ENCODE assay signal across 26 mouse cellular contexts in the genomic region with DNA sequence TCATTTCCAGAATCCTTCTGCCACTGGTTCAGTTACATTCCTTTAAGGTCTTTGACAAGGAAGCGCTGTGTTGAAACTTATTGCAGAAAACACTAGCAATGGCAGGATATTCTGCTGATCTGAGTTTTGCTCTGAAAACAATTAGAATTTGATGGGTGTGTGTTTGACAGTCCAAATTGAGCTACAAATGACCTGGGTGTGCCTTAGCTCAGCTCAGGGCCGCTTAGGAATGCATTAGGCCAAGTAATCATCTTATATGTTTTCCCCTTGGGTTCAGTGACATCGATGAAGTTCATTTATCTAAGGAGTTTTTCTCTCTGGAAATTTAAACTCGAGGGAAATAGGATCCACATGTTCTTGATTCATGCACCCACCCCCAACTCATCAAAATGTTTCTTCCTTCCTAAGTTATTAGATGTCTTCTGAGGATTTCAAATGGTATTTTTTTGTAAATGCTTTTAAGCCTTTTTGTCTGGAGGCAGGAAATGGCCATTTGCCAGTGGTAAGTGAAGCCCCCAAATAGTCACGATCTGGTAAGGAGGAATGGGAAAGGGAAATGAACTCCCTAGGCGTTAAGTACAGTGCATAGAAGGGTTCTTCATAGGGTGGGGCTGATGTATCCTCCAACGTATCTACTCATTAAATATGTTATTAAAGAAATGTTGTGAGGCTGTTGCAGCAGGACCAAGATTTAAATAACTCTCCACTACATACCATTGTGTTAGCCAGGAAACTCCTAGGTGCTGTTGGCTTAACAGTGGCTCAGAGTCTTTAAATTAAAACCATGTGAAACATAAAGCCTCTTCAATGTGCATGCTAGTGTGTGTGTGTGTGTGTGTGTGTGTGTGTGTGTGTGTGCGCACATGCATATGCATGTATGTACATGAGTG.
DNase-seq lines count a peak whose midpoint lies in the region; ATAC-seq and TF ChIP-seq lines count a peak whose summit lies in the region.
"Had no signal": no experiment of that assay in that cellular context is flagged by ENCODE, and none has a peak within 500 bp of the region (broad histone marks: within the 10 kb centered on the region; RNA-seq: fewer than 3 reads in every experiment).

No protein-coding gene starts in this region.

- peak; percentile 30 for DNase-seq in lung, embryonic 14.5 days
- no peak for DNase-seq in lung, adult 18-20 months
- peak; percentile 21 for DNase-seq in limb, embryonic 11.5 days (ENCODE audit: low spot score)
- DNase-seq in thymus, postnatal 25 days: no peak
- no peak for DNase-seq in hindbrain, embryonic 10.5 days (ENCODE audit: low spot score)
- DNase-seq in frontal cortex, postnatal 14 days (ENCODE audit: low spot score in 2 of 2): no peak
- DNase-seq: adrenal gland, postnatal 36 days; cerebellum, adult 18-20 months; cerebellum, postnatal 14 days; gastrocnemius, postnatal 25 days; heart, adult 2 months; heart, postnatal 4 days; kidney, adult 8-10 months; kidney, postnatal 4 days; liver, postnatal 0 days; retina, postnatal 1 day; right cerebral cortex, postnatal 25 days; spleen, adult 18-20 months had no signal

- no peaks in the 10 kb centered on the region for H3K9me3 ChIP-seq in lung, embryonic 14.5 days (ENCODE audit: low read depth, low read length)
- H3K9me3 ChIP-seq in embryonic facial prominence, embryonic 12.5 days: no peaks in the 10 kb centered on the region
- no peaks in the 10 kb centered on the region for H3K9me3 ChIP-seq in limb, embryonic 11.5 days (ENCODE audit: control insufficient read depth, low read length)
- H3K9me3 ChIP-seq in hindbrain, embryonic 10.5 days: no peaks in the 10 kb centered on the region
- H3K9me3 ChIP-seq: embryonic facial prominence, embryonic 15.5 days; forebrain, embryonic 15.5 days; hindbrain, embryonic 15.5 days; intestine, embryonic 15.5 days; midbrain, embryonic 15.5 days; neural tube, embryonic 13.5 days had no signal

- H3K36me3 ChIP-seq in lung, embryonic 14.5 days (ENCODE audit: insufficient read depth): no peaks in the 10 kb centered on the region
- H3K36me3 ChIP-seq in embryonic facial prominence, embryonic 12.5 days: no peaks in the 10 kb centered on the region
- no peaks in the 10 kb centered on the region for H3K36me3 ChIP-seq in limb, embryonic 11.5 days (ENCODE audit: control insufficient read depth, insufficient read depth, low read length)
- no peaks in the 10 kb centered on the region for H3K36me3 ChIP-seq in hindbrain, embryonic 10.5 days
- H3K36me3 ChIP-seq: embryonic facial prominence, embryonic 15.5 days; forebrain, embryonic 15.5 days; hindbrain, embryonic 15.5 days; intestine, embryonic 15.5 days; midbrain, embryonic 15.5 days; neural tube, embryonic 13.5 days had no signal

- H3K9ac ChIP-seq in lung, embryonic 14.5 days: no peak overlapping the region
- H3K9ac ChIP-seq in embryonic facial prominence, embryonic 12.5 days: no peak overlapping the region
- H3K9ac ChIP-seq in limb, embryonic 11.5 days (ENCODE audit: low read length): no peak overlapping the region
- H3K9ac ChIP-seq: embryonic facial prominence, embryonic 15.5 days; forebrain, embryonic 15.5 days; hindbrain, embryonic 15.5 days; intestine, embryonic 15.5 days; liver, postnatal 0 days; midbrain, embryonic 15.5 days; neural tube, embryonic 13.5 days had no signal

- ATAC-seq in lung, embryonic 14.5 days (ENCODE audit: insufficient read depth): no peak
- ATAC-seq in embryonic facial prominence, embryonic 12.5 days (ENCODE audit: insufficient number of reproducible peaks, insufficient read depth, low FRiP score, low TSS enrichment): peak; percentile 64; the same call in 1 of the 2 replicates
- ATAC-seq in limb, embryonic 11.5 days (ENCODE audit: insufficient number of reproducible peaks, low FRiP score, low TSS enrichment, low read depth): no peak
- ATAC-seq: forebrain, embryonic 15.5 days; intestine, embryonic 15.5 days; liver, postnatal 0 days; midbrain, embryonic 15.5 days had no signal

- no peak overlapping the region for H3K27ac ChIP-seq in lung, embryonic 14.5 days (ENCODE audit: low read depth)
- H3K27ac ChIP-seq in embryonic facial prominence, embryonic 12.5 days: peak overlapping the region; percentile 18; the same call in 1 of the 2 replicates
- no peak overlapping the region for H3K27ac ChIP-seq in limb, embryonic 11.5 days (replicated peaks; ENCODE audit: low read depth, low read length)
- H3K27ac ChIP-seq in hindbrain, embryonic 10.5 days: no peak overlapping the region
- H3K27ac ChIP-seq: embryonic facial prominence, embryonic 15.5 days; forebrain, embryonic 15.5 days; heart, adult 2 months; hindbrain, embryonic 15.5 days; intestine, embryonic 15.5 days; midbrain, embryonic 15.5 days; neural tube, embryonic 13.5 days had no signal

- H3K27me3 ChIP-seq in lung, embryonic 14.5 days (ENCODE audit: insufficient read depth, low read length): no peaks in the 10 kb centered on the region
- no peaks in the 10 kb centered on the region for H3K27me3 ChIP-seq in embryonic facial prominence, embryonic 12.5 days
- no peaks in the 10 kb centered on the region for H3K27me3 ChIP-seq in limb, embryonic 11.5 days (ENCODE audit: control insufficient read depth, insufficient read depth, low read length)
- H3K27me3 ChIP-seq in hindbrain, embryonic 10.5 days (ENCODE audit: insufficient read depth, poor library complexity, severe bottlenecking): no peaks in the 10 kb centered on the region
- H3K27me3 ChIP-seq: embryonic facial prominence, embryonic 15.5 days; forebrain, embryonic 15.5 days; hindbrain, embryonic 15.5 days; intestine, embryonic 15.5 days; midbrain, embryonic 15.5 days; neural tube, embryonic 13.5 days had no signal

- WGBS in lung, embryonic 14.5 days: 30% methylated on average over 8 of the region's 8 CpGs
- 25% methylated on average over 8 of the region's 8 CpGs for WGBS in embryonic facial prominence, embryonic 12.5 days
- 33% methylated on average over 8 of the region's 8 CpGs for WGBS in limb, embryonic 11.5 days
- WGBS in hindbrain, embryonic 10.5 days: 70% methylated on average over 8 of the region's 8 CpGs

- no peaks in the 10 kb centered on the region for H3K4me1 ChIP-seq in lung, embryonic 14.5 days (ENCODE audit: insufficient read depth)
- H3K4me1 ChIP-seq in embryonic facial prominence, embryonic 12.5 days: peaks cover 8% of the 10 kb centered on the region
- peaks cover 7% of the 10 kb centered on the region for H3K4me1 ChIP-seq in limb, embryonic 11.5 days (ENCODE audit: control insufficient read depth, insufficient read depth, low read length)
- H3K4me1 ChIP-seq in hindbrain, embryonic 10.5 days (replicated peaks): no peaks in the 10 kb centered on the region
- H3K4me1 ChIP-seq: hindbrain, embryonic 15.5 days; intestine, embryonic 15.5 days; midbrain, embryonic 15.5 days; neural tube, embryonic 13.5 days had no signal

- no peak for TF ChIP-seq CTCF in lung, embryonic 14.5 days (IDR thresholded peaks at IDR 0.05; ENCODE audit: low read depth)

- no peak overlapping the region for H3K4me2 ChIP-seq in lung, embryonic 14.5 days
- 0 out of 2 replicates have a peak overlapping the region, but pooled peaks have one; percentile 0 for H3K4me2 ChIP-seq in embryonic facial prominence, embryonic 12.5 days (replicated peaks)
- no peak overlapping the region for H3K4me2 ChIP-seq in limb, embryonic 11.5 days (ENCODE audit: low read depth, severe bottlenecking)
- H3K4me2 ChIP-seq: embryonic facial prominence, embryonic 15.5 days; forebrain, embryonic 15.5 days; hindbrain, embryonic 15.5 days; intestine, embryonic 15.5 days; liver, embryonic 11.5 days; midbrain, embryonic 15.5 days; neural tube, embryonic 13.5 days had no signal

- H3K4me3 ChIP-seq in lung, embryonic 14.5 days (ENCODE audit: low read depth, low read length): no peak overlapping the region
- H3K4me3 ChIP-seq in embryonic facial prominence, embryonic 12.5 days: no peak overlapping the region
- no peak overlapping the region for H3K4me3 ChIP-seq in limb, embryonic 11.5 days (ENCODE audit: low read depth, low read length)
- no peak overlapping the region for H3K4me3 ChIP-seq in hindbrain, embryonic 10.5 days
- H3K4me3 ChIP-seq: embryonic facial prominence, embryonic 15.5 days; forebrain, embryonic 15.5 days; heart, adult 2 months; hindbrain, embryonic 15.5 days; intestine, embryonic 15.5 days; midbrain, embryonic 15.5 days; neural tube, embryonic 13.5 days had no signal

Comparison
In these comparisons a context has a peak if more than half of its experiments do, and no peak if none do; other contexts are left out.
1. DNase-seq: peak in lung, embryonic 14.5 days (single experiment) and limb, embryonic 11.5 days (single experiment); none in lung, adult 18-20 months (0 of 2), thymus, postnatal 25 days (single experiment), hindbrain, embryonic 10.5 days (single experiment) and frontal cortex, postnatal 14 days (0 of 2).